Mouse (Mus musculus) midbrain, embryonic 15.5 days (tissue): ENCODE measurements at regions not wholly inside any gene's neighbourhood (a gene's known extent, or its start where the extent isn't known, plus 50 kb on each side); places are given as distances from the start of the nearest gene placed in this dataset.

ENCODE experiments used
- ATAC-seq: fragments of 200-750 bp; cut with Nextera tagmentation; replicated peaks from 2 replicates; pipeline ENCODE4 v1.8.0; 2017; ENCODE audit warnings: moderate TSS enrichment
- H3K27ac ChIP-seq: fragments of 300-500 bp; sonication (generic); 2 replicates; pipeline ENCODE4 v1.5.1; 2015; ENCODE audit warnings: mild to moderate bottlenecking, inconsistent platforms
- H3K27me3 ChIP-seq: fragments of 300-500 bp; sonication (generic); replicated peaks from 2 replicates; pipeline ENCODE4 v1.6.1; 2015; ENCODE audit warnings: inconsistent platforms
- H3K36me3 ChIP-seq: fragments of 300-500 bp; sonication (generic); replicated peaks from 2 replicates; pipeline ENCODE4 v1.6.1; 2015; ENCODE audit warnings: inconsistent platforms
- H3K4me1 ChIP-seq: fragments of 300-500 bp; sonication (generic); 2 replicates; pipeline ENCODE4 v1.6.1; 2015; ENCODE audit warnings: inconsistent platforms
- H3K4me2 ChIP-seq: fragments of 300-500 bp; sonication (generic); 2 replicates; pipeline ENCODE4 v1.6.1; 2015; ENCODE audit warnings: inconsistent platforms, mild to moderate bottlenecking, moderate library complexity
- H3K4me3 ChIP-seq: fragments of 300-500 bp; sonication (generic); 2 replicates; pipeline ENCODE4 v1.5.1; 2015; ENCODE audit warnings: mild to moderate bottlenecking, inconsistent platforms
- H3K9ac ChIP-seq: fragments of 300-500 bp; sonication (generic); 2 replicates; pipeline ENCODE4 v1.6.1; 2015; ENCODE audit warnings: mild to moderate bottlenecking, inconsistent platforms
- H3K9me3 ChIP-seq: fragments of 300-500 bp; sonication (generic); 2 replicates; pipeline ENCODE4 v1.6.1; 2016; ENCODE audit warnings: inconsistent platforms
- WGBS: fragments of 180-500 bp; shearing (Covaris S2); methylation state at CpG from one replicate; pipeline ENCODE4 v1.1.7; 2015; ENCODE audit warnings: mixed read lengths; 5-methylcytosine and 5-hydroxymethylcytosine counted together

GRCm38 (mm10) chr14:99435512-99435911 is 137.0 kb downstream of the Klf5 start:
- Histone ChIP-seq H3K4me3 (no peak overlapping the region), H3K4me1 (no peaks in the 10 kb centered on the region), H3K36me3 (no peaks in the 10 kb centered on the region), H3K27ac (no peak overlapping the region), H3K9me3 (no peaks in the 10 kb centered on the region), H3K9ac (no peak overlapping the region), H3K27me3 (no peaks in the 10 kb centered on the region), H3K4me2 (no peak overlapping the region)
- 81% methylated on average over 3 of the region's 3 CpGs for WGBS
- ATAC-seq: no peak

DNA sequence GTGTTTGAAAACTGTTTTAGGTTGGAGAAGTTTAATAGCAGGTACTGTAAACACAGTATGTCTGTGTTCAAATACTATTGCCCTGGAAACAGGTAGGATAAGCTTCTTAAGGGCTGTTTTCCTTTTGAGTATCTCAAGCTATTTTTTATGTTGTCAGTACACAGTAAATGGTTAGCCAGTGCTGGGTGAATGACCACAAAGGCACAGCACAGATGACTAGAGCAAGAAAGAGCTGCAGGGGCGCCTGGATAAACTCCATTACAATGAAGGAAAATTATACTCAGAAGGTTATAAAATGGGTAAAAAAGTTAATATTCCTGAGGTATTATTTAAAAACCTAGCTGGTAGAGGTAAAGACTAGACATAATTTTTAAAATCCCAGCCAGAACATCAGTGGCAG is 137.6 kb downstream of the Klf5 start:
- Histone ChIP-seq H3K4me1 (no peaks in the 10 kb centered on the region), H3K36me3 (no peaks in the 10 kb centered on the region), H3K27ac (no peak overlapping the region), H3K4me3 (no peak overlapping the region), H3K9me3 (no peaks in the 10 kb centered on the region), H3K27me3 (no peaks in the 10 kb centered on the region), H3K9ac (no peak overlapping the region), H3K4me2 (no peak overlapping the region)
- 82% methylated on average over 1 of the region's 1 CpGs for WGBS
- no peak for ATAC-seq

GRCm38 (mm10) chr14:99449112-99449511 is 150.6 kb downstream of the Klf5 start:
- no peaks in the 10 kb centered on the region for H3K36me3 ChIP-seq
- no peak overlapping the region for H3K9ac ChIP-seq
- WGBS: 52% methylated on average over 5 of the region's 5 CpGs
- H3K9me3 ChIP-seq: no peaks in the 10 kb centered on the region
- H3K4me1 ChIP-seq: no peaks in the 10 kb centered on the region
- no peak overlapping the region for H3K4me2 ChIP-seq
- ATAC-seq: no peak
- no peak overlapping the region for H3K4me3 ChIP-seq
- H3K27me3 ChIP-seq: no peaks in the 10 kb centered on the region
- H3K27ac ChIP-seq: no peak overlapping the region

- WGBS: 93% methylated on average over 5 of the region's 5 CpGs
- Histone ChIP-seq H3K4me1 (no peaks in the 10 kb centered on the region), H3K9me3 (no peaks in the 10 kb centered on the region), H3K9ac (no peak overlapping the region), H3K4me2 (no peak overlapping the region), H3K4me3 (no peak overlapping the region), H3K27ac (no peak overlapping the region), H3K27me3 (no peaks in the 10 kb centered on the region), H3K36me3 (no peaks in the 10 kb centered on the region)
- ATAC-seq: no peak
Observed at GRCm38 (mm10) chr14:99449870-99450269, 151.4 kb downstream of the Klf5 start.

DNA sequence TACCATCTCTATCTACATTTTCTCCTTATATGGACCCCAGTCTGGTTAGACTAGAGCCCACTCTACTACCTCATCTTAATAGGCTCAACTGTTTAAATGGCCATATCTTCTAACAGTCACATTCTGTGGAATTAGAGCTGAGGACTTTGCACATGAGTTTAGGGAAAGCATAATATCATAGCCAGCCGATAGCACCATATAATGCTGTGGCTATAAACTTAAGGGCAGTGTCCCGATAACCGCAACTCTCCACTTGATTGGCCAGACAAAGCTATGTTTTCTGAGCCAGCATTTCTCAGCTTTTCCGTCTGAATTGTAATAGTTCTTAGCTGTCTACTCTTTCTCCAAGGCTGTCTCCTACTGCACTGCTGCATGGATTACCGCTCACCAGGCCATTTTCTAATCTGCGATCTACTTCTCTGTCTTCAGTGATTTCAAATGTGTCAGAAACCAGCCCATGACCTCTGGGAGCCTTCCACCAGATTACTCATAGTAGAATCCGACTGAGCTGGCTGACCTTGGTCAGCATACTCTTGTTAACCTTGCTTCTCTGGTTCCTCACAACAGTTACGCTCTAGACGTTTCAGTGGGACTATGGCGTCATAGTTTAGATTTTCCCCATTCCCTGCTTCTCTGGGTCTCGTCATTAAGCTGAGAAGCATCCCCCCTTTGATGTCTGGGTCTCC is 152.8 kb downstream of the Klf5 start:
- Histone ChIP-seq H3K27me3 (no peaks in the 10 kb centered on the region), H3K9me3 (no peaks in the 10 kb centered on the region), H3K36me3 (no peaks in the 10 kb centered on the region), H3K9ac (no peak overlapping the region), H3K4me3 (no peak overlapping the region), H3K27ac (no peak overlapping the region), H3K4me1 (no peaks in the 10 kb centered on the region), H3K4me2 (no peak overlapping the region)
- 90% methylated on average over 11 of the region's 11 CpGs for WGBS
- ATAC-seq: no peak

- Histone ChIP-seq H3K36me3 (no peaks in the 10 kb centered on the region), H3K4me3 (no peak overlapping the region), H3K27ac (no peak overlapping the region), H3K4me1 (no peaks in the 10 kb centered on the region), H3K9ac (no peak overlapping the region), H3K4me2 (no peak overlapping the region), H3K27me3 (no peaks in the 10 kb centered on the region), H3K9me3 (no peaks in the 10 kb centered on the region)
- ATAC-seq: no peak
- WGBS: 86% methylated on average over 12 of the region's 12 CpGs
Observed at GRCm38 (mm10) chr14:99453916-99454315, 155.4 kb downstream of the Klf5 start.

DNA sequence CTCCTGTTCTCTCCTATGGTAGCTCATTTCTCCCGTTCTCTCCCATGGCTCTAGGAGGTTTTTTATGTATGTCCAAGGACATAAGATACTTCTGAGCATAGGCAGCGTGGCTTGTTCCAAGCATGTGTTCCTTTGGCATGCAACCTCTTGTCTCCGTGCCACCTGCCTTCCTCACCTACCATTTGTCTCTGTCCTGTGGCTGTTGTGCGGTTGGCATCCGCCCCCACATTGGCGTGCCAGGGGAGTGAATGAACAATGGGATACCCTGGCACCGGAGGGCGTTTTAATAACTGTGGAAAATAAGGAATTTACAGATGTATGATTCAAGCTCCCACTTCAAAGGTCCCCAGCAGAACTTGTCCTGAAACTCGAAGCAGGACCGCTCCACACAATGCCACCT is 158.1 kb downstream of the Klf5 start:
- Histone ChIP-seq H3K27me3 (no peaks in the 10 kb centered on the region), H3K9me3 (no peaks in the 10 kb centered on the region), H3K36me3 (no peaks in the 10 kb centered on the region), H3K9ac (no peak overlapping the region), H3K4me2 (no peak overlapping the region), H3K27ac (no peak overlapping the region), H3K4me1 (no peaks in the 10 kb centered on the region), H3K4me3 (no peak overlapping the region)
- WGBS: 90% methylated on average over 10 of the region's 10 CpGs
- ATAC-seq: no peak

DNA sequence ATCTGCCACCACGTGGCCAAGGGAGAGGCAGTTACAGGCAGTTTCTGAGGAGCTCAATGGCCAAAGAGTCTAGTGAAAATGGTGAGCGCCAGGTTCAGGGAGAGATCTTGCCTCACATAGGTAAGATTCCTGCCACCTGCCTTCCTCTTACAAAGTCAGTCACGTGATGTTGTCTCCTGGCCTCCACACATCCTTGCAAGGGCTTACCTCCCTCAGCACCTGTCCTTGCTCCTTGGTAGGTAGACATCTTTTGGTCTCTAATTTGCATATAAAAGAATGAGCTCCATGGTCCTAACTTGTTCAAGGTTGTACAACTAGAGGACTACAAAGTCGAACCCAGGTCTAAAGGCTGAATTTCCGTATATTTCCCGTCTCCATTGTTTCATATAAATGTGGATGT is 159.1 kb downstream of the Klf5 start:
- Histone ChIP-seq H3K4me1 (no peaks in the 10 kb centered on the region), H3K4me2 (no peak overlapping the region), H3K27me3 (no peaks in the 10 kb centered on the region), H3K36me3 (no peaks in the 10 kb centered on the region), H3K27ac (no peak overlapping the region), H3K9me3 (no peaks in the 10 kb centered on the region), H3K4me3 (no peak overlapping the region), H3K9ac (no peak overlapping the region)
- 86% methylated on average over 6 of the region's 6 CpGs for WGBS
- ATAC-seq: no peak

GRCm38 (mm10) chr14:99472111-99472510 is 173.6 kb downstream of the Klf5 start:
- H3K4me3 ChIP-seq: no peak overlapping the region
- no peak for ATAC-seq
- H3K9ac ChIP-seq: no peak overlapping the region
- H3K27ac ChIP-seq: no peak overlapping the region
- 86% methylated on average over 2 of the region's 2 CpGs for WGBS
- H3K4me1 ChIP-seq: no peaks in the 10 kb centered on the region
- H3K4me2 ChIP-seq: no peak overlapping the region
- no peaks in the 10 kb centered on the region for H3K9me3 ChIP-seq
- H3K27me3 ChIP-seq: no peaks in the 10 kb centered on the region
- no peaks in the 10 kb centered on the region for H3K36me3 ChIP-seq

GRCm38 (mm10) chr14:99475271-99475670 is 176.8 kb downstream of the Klf5 start:
- no peaks in the 10 kb centered on the region for H3K9me3 ChIP-seq
- H3K27me3 ChIP-seq: no peaks in the 10 kb centered on the region
- no peak overlapping the region for H3K4me2 ChIP-seq
- no peaks in the 10 kb centered on the region for H3K36me3 ChIP-seq
- H3K4me1 ChIP-seq: no peaks in the 10 kb centered on the region
- no peak overlapping the region for H3K4me3 ChIP-seq
- no peak overlapping the region for H3K27ac ChIP-seq
- 68% methylated on average over 8 of the region's 8 CpGs for WGBS
- no peak overlapping the region for H3K9ac ChIP-seq
- ATAC-seq: no peak

DNA sequence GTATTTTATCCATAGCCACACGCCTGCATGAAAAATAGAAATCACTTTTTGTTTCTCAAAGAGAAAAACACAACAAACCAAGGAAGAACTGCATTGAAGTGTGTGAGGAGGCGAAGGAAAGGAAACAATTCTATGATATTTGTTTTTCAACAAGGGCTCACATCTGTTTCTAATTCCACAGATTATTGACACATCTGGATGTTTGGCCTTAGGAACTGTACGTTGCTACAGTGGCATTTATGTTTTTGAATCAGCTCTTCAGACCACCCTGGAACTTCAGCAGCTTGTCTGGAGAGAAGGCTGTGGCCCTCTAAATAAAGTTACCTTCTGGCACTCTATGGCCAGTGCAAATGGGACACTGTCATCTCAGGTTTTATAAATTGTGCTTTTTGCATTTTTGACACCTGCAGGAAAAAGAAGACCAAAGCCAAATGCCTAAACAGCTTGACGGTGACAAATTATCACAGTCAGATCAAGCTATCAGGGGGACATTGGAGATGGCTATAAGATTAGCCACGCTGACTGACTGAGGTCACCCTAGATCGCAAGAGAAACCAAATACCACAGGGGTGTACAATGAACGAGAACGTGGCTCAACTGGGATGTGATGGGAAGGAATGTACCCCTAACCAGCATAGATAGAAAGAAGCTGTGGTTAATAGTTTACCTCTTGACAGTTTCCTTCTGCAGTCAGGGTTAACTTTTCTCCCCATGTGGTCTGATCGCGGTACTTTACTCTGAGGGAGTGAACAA is 182.0 kb downstream of the Klf5 start:
- ATAC-seq: no peak
- 62% methylated on average over 10 of the region's 10 CpGs for WGBS
- no peak overlapping the region for H3K27ac ChIP-seq

DNA sequence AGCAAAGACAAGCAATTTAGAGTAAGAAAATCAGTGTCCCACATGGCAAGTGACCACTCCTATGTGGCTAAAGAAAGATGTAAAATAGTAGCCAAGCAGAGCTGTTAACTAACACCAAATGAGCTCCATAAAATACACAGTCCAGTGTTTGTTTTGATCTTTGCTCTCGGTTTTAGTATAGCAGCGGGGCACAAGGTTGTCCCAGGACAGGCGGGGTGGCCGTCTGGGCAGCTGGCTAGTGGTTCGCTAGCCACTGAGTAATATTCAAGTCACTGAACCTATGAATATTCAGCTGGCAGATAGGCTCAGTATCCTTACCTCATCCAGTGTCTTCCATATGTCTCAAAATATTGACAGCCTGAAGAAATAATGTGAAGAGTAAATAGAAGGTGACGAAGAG is 189.5 kb downstream of the Klf5 start:
- Histone ChIP-seq H3K9ac (no peak overlapping the region), H3K4me1 (no peaks in the 10 kb centered on the region), H3K36me3 (no peaks in the 10 kb centered on the region), H3K4me3 (no peak overlapping the region), H3K27ac (no peak overlapping the region), H3K4me2 (no peak overlapping the region), H3K27me3 (no peaks in the 10 kb centered on the region), H3K9me3 (no peaks in the 10 kb centered on the region)
- ATAC-seq: no peak
- WGBS: 82% methylated on average over 6 of the region's 6 CpGs

More for the DNA sequence above, 182.0 kb downstream of the Klf5 start:
- Histone ChIP-seq H3K27me3 (no peaks in the 10 kb centered on the region), H3K4me3 (no peak overlapping the region), H3K9me3 (no peaks in the 10 kb centered on the region), H3K9ac (no peak overlapping the region), H3K36me3 (no peaks in the 10 kb centered on the region), H3K4me1 (no peaks in the 10 kb centered on the region), H3K4me2 (no peak overlapping the region)

DNA sequence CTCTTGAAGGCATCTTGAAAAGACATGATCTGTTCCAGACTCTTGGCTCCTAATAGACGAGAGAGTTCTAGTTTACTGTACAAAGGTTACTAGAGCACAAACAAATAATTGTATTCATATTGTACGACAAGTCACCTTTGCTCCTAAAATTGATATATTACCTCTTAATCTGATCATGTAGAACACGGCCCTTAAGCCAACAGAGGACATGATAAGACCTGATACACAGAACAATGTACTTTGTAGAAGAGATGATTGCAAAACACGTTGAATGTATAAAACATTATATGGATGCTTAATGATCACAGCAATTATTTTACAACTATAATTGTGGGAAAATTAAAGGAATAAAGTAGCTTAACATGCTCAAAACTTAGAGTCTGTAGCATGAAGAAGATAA is 194.7 kb downstream of the Klf5 start:
- no peaks in the 10 kb centered on the region for H3K27me3 ChIP-seq
- no peak for ATAC-seq
- WGBS: 93% methylated on average over 4 of the region's 4 CpGs
- no peak overlapping the region for H3K9ac ChIP-seq
- no peaks in the 10 kb centered on the region for H3K9me3 ChIP-seq
- no peak overlapping the region for H3K4me2 ChIP-seq
- H3K4me1 ChIP-seq: no peaks in the 10 kb centered on the region
- no peaks in the 10 kb centered on the region for H3K36me3 ChIP-seq
- no peak overlapping the region for H3K27ac ChIP-seq
- no peak overlapping the region for H3K4me3 ChIP-seq
